Mouse (Mus musculus): Measurements from ENCODE around the gene Rcsd1.
A peak's percentile ranks its signal among the peaks of the same experiment; 100 is the strongest.

The Rcsd1 gene

DNA sequence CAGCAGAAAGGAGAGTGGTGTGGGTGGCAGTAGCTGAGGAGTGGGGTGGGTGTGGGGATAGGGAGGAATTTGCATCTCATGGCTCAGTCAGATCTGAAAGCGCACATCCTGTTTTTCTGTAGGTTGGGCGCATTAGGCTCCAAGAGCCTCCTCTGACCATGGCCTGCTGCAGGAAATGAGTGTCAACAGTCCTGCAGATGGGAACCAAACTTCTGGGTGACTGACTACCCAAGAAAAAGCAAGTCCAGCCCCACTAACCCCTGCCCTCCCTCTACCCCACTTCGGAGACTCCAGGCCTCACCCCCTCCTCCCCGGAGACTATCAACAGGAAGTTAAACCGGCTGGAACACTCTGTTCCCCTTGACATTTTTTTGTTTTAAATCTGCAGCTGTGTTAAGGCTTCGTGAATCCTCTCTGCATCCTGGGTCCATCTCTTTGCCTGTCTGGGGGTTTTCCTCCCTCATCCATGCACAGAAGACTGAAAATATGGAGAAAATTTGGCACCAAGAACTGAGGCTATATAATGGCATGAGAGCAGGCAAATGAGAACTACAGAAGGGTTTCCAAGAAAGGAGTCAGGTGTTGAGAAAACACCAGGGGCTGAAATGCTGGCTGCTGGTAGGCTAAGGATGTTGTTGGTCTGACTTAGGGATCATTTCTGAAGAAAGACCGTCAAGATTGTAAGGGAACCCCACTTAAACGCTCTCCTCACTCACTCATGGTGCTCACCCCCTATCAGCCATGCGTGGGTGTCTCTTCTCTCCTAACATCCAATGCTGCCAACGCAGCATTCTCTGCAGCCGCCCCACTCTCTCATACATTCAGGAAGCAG lies 8.4 kb upstream of the Rcsd1 start:
- DNase-seq (ENCODE audit: low read depth, low spot score), result no peak

DNA sequence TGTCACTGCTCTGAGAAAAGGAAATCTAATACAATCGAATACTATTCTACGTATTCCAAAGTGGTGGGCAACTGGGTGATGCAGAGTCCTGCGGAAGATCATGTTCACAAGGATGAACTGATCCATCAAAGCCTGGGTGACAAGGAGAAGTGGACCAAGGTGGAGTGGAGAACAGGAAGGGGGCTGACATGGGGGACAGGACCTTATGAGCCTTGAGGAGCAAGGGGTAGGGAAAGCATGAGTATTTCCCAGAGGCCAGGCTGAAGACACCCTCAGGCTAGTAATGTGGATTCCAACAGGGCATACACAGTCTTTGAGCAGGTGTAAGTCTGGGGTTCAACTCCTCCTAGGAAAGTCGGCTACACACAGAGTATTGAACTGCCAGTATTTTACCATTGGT lies 6.9 kb upstream of the Rcsd1 start:
- no peak for DNase-seq (ENCODE audit: low read depth, low spot score)

DNA sequence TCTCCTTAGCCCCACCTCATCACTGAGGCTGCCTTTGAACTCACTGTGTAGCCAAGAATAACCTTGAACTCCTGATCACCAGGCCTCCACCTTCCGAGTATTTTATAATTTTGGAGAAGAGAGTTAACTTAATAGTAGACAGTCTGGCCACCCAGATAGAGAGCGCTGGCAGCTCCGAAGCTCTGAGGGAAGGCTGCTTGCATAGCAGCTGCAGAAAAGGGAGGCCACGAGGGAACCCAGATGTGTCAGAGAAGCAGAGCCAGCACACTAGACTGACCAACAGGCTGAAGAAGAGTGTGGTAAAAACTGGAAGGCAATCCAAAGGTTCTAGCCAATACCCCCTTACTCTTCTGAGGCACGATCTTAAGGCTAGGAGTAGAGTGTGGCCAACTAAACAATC lies 4.2 kb upstream of the Rcsd1 start:
- no peak for DNase-seq (ENCODE audit: low read depth, low spot score)

DNA sequence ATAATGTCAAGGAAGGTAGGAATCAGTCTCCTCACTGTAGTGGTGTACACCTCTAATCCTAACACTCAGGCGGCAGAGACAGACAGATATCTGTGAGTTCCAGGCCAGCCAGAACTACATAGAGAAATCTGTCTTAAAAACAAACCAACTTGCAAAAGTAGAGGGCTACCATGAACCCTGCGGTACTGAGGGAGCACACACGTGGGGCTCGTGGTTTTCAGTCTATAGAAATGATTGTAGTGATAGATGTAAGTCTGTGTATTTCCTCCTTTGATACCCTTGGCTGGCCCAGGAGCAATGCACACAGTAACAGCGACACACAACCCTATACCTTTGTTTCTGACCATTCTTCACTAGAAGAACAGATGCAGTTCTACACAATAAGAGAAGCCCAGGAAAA lies 2.4 kb upstream of the Rcsd1 start:
- no peak for DNase-seq (ENCODE audit: low read depth, low spot score)

GRCm38 (mm10) chr1:165708686-165709380 lies 724 bp downstream of the Rcsd1 start:
- DNase-seq (ENCODE audit: low read depth, low spot score), result no peak

- peak; percentile 44 for DNase-seq (ENCODE audit: low read depth, low spot score)
Measured at GRCm38 (mm10) chr1:165707640-165708322, 1.8 kb downstream of the Rcsd1 start.

DNA sequence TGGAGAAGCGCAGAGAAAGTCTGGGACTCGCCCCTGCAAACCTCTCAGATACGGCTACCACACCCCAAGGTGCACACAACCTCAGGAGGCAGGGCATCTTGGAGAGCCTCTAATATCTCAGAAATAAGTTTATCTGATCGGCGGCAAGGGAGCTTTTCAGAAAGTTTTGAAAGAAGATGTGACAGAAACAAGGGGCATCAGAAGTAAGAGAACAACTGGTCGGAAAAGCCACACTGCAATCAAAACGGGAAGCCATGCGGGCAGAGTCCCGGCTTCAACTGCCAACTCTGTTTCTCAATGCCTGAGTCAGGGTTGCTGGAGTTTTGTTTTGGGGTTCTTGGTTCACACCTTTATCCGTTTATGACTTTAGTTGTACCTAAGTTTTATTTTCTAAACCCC lies 2.3 kb downstream of the Rcsd1 start:
- DNase-seq (ENCODE audit: low read depth, low spot score), result no peak

DNA sequence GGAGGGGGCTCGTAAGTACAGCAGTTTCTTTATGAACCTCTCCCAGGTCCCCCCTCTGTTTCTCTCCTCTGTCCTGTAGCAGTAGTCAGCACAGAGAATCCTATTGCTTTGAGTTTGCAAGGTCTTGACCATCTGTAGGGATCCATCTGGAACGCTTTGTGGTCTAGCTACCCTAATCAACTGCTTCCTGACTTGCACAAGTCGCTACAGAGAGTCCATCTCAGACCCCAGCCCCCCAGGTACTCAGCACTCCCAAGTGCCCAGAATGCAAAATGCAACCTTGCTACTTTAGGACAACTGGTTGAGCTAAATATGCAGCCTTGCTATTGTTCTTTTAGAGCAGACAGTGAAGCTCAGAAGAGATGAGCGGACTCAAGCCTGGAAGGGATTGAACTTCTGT lies 3.1 kb downstream of the Rcsd1 start:
- no peak for DNase-seq (ENCODE audit: low read depth, low spot score)

- no peak for DNase-seq (ENCODE audit: low read depth, low spot score)
Measured at GRCm38 (mm10) chr1:165705868-165706348, 3.6 kb downstream of the Rcsd1 start.

DNA sequence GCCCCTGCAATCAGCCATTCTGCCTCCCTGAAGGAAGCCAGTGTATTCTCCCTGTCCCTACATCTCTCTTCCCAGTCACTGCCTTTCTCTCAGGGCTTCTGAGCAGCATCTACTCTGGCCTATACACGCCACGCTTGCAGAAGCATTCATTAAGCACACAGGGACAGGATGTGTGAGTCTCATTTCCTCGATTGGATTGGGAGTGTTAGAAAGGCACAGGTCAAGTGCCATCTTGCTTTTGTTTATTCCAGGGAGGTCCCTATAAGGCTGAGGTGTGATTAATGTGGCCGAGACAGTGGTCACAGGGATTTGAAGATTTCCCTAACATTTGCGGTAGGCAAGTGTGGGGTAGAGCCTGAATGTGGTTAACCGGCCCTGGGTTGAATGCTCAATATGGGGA lies 4.2 kb downstream of the Rcsd1 start:
- no peak for DNase-seq (ENCODE audit: low read depth, low spot score)

DNA sequence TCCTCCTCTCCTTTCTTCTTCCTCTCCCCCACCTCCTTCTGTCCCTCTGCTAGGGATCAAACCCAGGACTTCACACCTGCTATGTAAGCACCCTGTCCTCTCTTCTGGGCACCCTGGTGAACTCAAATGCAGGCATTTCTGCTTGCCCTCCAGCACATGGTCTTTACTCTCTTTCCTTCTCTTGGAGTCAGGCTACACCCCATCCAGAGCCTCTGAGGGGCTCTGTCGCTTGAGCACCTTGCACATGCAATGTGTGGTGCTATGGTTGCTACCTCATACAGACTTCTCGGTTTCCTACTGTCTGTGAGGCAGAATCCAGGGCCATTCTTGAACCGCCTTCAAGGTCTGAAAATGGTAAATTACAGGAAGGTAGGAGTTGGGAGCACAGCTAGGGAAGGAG lies 4.7 kb downstream of the Rcsd1 start:
- DNase-seq (ENCODE audit: low read depth, low spot score), result no peak

DNA sequence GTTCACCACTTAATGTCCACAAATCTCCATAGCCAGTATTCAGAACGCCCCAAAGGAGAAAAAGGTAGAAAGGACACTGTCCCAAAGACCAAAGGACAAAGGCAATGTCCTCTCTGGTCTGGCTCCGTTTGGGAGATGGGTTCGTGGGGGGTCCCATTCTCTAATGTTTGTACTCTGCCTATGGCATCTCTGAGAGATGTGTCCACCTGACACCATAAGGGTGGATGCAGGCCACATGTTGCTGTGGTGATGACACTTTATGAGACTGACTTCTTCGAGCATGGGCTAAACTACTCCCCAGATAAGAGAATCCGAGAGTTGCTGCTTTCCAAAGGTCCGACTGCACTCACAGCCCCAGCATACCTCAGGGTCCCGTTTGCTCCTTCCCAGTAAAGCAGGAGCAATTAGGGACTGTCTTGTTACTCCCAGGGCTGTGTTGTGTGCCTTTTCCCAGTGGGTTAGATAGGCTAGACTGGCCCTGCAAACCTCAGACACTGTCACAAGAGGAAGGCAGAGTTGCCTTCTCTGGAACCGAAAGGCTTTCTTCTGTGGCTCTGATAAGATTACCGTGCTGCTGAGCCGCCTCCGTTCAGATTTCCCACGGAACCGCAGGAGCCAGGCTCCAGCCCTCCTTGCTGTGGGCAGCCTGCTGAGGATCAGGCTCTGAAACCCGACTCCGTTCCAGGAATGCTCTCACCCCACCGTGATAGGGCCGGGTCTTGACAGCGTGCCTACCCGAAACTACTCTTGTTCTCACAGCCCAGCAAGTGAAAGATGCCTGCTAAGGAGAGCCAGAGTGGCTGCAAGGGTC lies 7.1 kb downstream of the Rcsd1 start:
- DNase-seq (ENCODE audit: low read depth, low spot score), result peak; percentile 25

GRCm38 (mm10) chr1:165701562-165701961 lies 8.0 kb downstream of the Rcsd1 start:
- no peak for DNase-seq (ENCODE audit: low read depth, low spot score)

GRCm38 (mm10) chr1:165700933-165701518 lies 8.5 kb downstream of the Rcsd1 start:
- no peak for DNase-seq (ENCODE audit: low read depth, low spot score)

DNA sequence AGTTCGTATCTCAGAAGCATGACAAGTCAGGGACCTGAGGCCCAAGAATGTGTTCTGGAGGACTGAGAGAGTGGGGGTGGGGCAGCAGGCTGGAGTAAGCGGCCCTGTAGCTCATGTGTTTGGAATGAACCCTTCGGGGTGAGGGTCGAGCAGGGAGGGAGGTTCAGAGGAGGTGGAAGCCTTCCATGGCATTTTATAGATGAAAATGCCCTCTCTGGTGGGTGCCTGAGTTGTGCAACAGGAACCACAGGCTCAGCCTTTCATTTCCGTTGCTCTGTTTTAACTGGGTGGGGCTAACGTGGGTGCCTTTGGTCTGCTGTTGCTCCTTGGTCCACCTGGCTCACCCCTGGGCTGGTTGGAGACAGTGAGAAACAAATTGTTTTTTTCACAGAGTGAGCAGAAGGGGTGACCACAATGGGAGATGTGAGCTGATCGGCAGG lies 9.2 kb downstream of the Rcsd1 start:
- no peak for DNase-seq (ENCODE audit: low read depth, low spot score)

GRCm38 (mm10) chr1:165697701-165698100 lies 11.9 kb downstream of the Rcsd1 start:
- DNase-seq (ENCODE audit: low read depth, low spot score), result no peak

DNA sequence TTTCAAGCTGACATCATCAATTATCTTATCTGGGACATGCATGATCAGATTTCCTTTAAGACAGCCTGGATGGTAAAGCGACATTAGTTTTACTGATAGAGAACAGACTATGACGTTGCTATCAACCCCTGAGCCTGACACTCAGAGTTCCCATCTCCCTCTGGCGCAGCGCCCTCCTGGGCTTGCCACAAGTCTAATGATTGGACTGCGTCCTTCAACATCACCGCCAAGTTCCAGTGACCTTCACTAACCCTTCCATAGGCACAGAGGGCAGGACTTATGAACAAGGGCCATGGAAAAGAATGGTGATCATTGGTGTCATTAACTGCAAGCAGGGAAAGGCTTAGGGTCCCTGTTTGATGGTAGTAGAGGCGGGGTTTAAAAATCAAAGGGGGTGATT lies 12.7 kb downstream of the Rcsd1 start:
- DNase-seq (ENCODE audit: low read depth, low spot score), result no peak

DNA sequence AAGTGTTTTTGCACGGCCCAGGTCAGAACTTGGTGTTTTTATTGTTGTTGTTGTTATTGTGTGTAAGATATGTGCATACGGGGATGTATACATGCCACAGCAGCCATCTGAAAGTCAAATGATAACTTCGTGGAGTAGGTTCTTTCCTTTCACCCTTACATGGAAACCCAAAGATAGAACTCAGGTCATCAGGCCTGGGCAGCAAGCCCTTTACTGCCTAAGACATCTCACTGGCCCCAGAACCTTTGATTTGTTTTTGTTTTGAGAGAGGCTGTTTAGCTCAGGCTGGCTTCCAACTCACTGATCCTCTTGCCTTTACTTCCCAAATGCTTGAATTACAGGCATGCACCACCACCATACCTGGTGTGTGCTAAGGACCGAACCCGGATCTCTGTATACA lies 13.5 kb downstream of the Rcsd1 start:
- DNase-seq (ENCODE audit: low read depth, low spot score), result no peak

DNA sequence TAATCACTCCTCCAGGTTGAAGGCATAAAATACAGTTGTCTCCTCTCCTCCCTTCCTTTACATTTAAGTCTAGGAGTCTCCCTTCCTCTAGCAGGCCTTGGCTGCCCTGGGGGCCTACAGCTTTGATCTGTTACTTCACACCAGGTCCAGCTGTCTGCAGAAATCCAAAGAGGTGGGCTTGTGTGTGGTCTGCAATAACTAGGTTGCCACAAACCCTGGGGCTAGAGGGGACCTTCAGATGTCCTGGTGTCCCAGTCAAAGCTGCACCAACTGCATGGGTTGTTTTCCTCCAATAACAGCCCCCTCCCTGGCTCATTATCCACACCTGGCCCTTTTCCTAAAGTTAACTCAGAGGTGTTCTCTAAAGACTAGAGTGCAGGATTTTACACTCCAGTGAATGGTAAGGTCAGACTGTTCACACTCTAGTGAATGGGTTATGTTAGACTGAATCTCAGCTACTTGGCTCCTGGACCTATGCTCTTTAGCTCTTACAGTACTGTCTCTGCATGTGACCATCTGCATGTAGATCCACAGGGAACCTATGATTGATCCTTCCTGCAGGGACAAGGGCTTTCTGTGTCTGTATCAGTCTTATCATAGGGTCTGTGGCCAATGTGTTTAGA lies 14.1 kb downstream of the Rcsd1 start:
- DNase-seq (ENCODE audit: low read depth, low spot score), result no peak

DNA sequence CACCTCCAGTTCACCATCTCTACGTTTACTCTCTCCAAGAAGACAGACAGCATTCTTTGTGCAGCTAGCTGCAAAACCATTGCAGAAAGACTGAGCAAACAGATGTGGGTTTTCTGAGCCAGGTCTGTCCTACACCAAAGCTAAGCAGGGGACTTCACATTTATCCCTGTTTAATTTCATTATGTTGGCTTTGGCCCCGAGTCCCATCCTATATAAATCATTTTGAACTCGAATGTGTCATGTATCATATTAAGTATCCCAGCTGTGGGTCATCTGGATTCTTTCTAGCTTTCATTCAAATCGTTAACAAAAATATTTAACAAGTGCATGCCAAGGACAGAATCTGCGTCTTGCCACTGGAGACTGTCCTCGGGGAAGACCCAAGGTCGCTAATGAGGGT lies 15.7 kb downstream of the Rcsd1 start:
- no peak for DNase-seq (ENCODE audit: low read depth, low spot score)

- no peak for DNase-seq (ENCODE audit: low read depth, low spot score)
Measured at GRCm38 (mm10) chr1:165691516-165691915, 18.0 kb downstream of the Rcsd1 start.
